Mouse (Mus musculus) liver, embryonic 14.5 days (tissue): ENCODE measurements around the gene Samsn1. TPM values are rescaled to one million over a fixed set of nuclear protein-coding genes. Genes with fewer than 3 reads are reported as not detected.

Experiments
- ATAC-seq: fragments of 200-750 bp; cut with Nextera tagmentation; 2 replicates; pipeline ENCODE4 v1.8.0; 2017; ENCODE audit warnings: moderate number of reproducible peaks, mild to moderate bottlenecking, moderate library complexity; ENCODE audit not compliant: insufficient read depth
- DNase-seq, 3 experiments: peaks; one replicate each; pipeline ENCODE4 v3.0.0-alpha.2; 2012 to 2013; ENCODE audit warnings: low read depth in 3 of 3, low spot score in 3 of 3
- H3K27ac ChIP-seq: fragments of 300-500 bp; sonication (generic); 2 replicates; pipeline ENCODE4 v1.5.1; 2014; ENCODE audit warnings: moderate library complexity, mild to moderate bottlenecking, control low read depth, inconsistent platforms
- H3K27me3 ChIP-seq: fragments of 300-500 bp; sonication (generic); 2 replicates; pipeline ENCODE4 v1.6.1; 2014; ENCODE audit warnings: mild to moderate bottlenecking, low read length, moderate library complexity; ENCODE audit not compliant: control insufficient read depth, insufficient read depth
- H3K36me3 ChIP-seq: fragments of 300-500 bp; sonication (generic); replicated peaks from 2 replicates; pipeline ENCODE4 v1.6.1; 2014; ENCODE audit warnings: low read depth; ENCODE audit not compliant: control insufficient read depth, insufficient read depth
- H3K4me1 ChIP-seq, 2 experiments: fragments of 200-500 bp in 1 of 2; fragments of 300-500 bp in 1 of 2; sonication (generic) in 1 of 2; replicated peaks; 2 replicates each; pipeline ENCODE4 v1.6.1; 2012 to 2014; ENCODE audit warnings: antibody characterized with exemption in 1 of 2, inconsistent platforms in 1 of 2, low read length in 1 of 2; ENCODE audit not compliant: control insufficient read depth in 2 of 2, insufficient read depth in 2 of 2
- H3K4me2 ChIP-seq: fragments of 300-500 bp; sonication (generic); 2 replicates; pipeline ENCODE4 v1.6.1; 2014; ENCODE audit warnings: low read depth, mild to moderate bottlenecking, control low read depth, moderate library complexity
- H3K4me3 ChIP-seq, 2 experiments: fragments of 200-500 bp in 1 of 2; fragments of 300-500 bp in 1 of 2; sonication (generic) in 1 of 2; 2 replicates each; pipeline ENCODE4 v1.5.1; 2012 to 2014; ENCODE audit warnings: low read depth in 2 of 2, low read length in 2 of 2, mild to moderate bottlenecking in 2 of 2, control low read depth in 1 of 2, inconsistent platforms in 1 of 2, moderate library complexity in 1 of 2; ENCODE audit not compliant: insufficient read depth in 1 of 2
- H3K9ac ChIP-seq: fragments of 300-500 bp; sonication (generic); replicated peaks from 2 replicates; pipeline ENCODE4 v1.6.1; 2014; ENCODE audit warnings: mild to moderate bottlenecking, control low read depth, moderate library complexity
- H3K9me3 ChIP-seq: fragments of 300-500 bp; sonication (generic); 2 replicates; pipeline ENCODE4 v1.6.1; 2016; ENCODE audit warnings: low read length, mixed read lengths; ENCODE audit not compliant: control insufficient read depth
- CTCF ChIP-seq: IDR thresholded peaks from 2 replicates; pipeline ENCODE4 v1.5.1; 2016; ENCODE audit warnings: antibody characterized with exemption, low read depth, control low read depth
- EP300 ChIP-seq: IDR thresholded peaks from 2 replicates; pipeline ENCODE4 v1.6.1; 2016; ENCODE audit warnings: antibody characterized with exemption, low read depth
- WGBS: fragments of 180-500 bp; shearing (Covaris S2); extraction: QIAGEN DNeasy Blood & Tissue Kit; methylation state at CpG from one replicate; pipeline ENCODE4 v1.1.7; 2014; ENCODE audit not compliant: insufficient replicate concordance; 5-methylcytosine and 5-hydroxymethylcytosine counted together
- polyA plus RNA-seq, 2 experiments: library from polyadenylated mRNA; depleted of rRNA in 1 of 2; stranded (reverse) in 1 of 2; unstranded in 1 of 2; fragments of >200 nt; fragmentation: Nextera tagmentation in 1 of 2; extraction: Ambion mirVana in 1 of 2; gene quantifications; 2 replicates each; pipeline versions ENCODE4 v1.2.1 to v1.2.3; 2012 to 2014

Gene Samsn1
- polyA plus RNA-seq, 2 experiments, result 7.3 to 11.8 TPM

DNA sequence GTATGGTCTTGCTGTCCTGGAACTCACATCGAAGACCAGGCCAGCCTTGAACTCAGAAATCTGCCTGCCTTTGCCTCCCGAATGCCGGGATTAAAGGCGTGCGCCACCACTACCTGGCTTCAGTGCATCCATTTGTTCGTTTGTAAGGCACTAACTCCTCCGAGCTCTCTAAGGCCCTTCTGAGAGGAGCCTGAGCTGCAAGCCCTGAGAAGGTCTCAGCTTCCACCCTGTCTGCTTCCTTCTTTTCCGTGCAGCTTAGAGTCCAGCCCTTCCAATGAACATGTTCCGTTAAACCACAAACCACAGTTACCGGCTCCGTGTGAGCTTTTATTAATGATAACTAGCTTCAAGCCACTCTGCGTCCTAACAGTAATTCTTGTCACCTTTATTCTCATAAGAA lies 19.8 kb downstream of the Samsn1 start:
- Histone ChIP-seq H3K27ac (no peak overlapping the region), H3K36me3 (no peaks in the 10 kb centered on the region), H3K4me2 (peak overlapping the region; percentile 35; the same call in 1 of the 2 replicates), H3K4me3 (no peak overlapping the region), H3K9me3 (no peaks in the 10 kb centered on the region), H3K4me1 (peaks cover 11 to 23% of the 10 kb centered on the region in 2 experiments; a peak in 3 of 4 replicates), H3K27me3 (no peaks in the 10 kb centered on the region), H3K9ac (no peak overlapping the region)
- 13% methylated on average over 12 of the region's 12 CpGs for WGBS
- DNase-seq (peak; percentile 37 to 51 (median 42)), ATAC-seq (peak; percentile 79)
- TF ChIP-seq EP300 (peak; percentile 82), CTCF (no peak)

GRCm38 (mm10) chr16:76001788-76002187 lies 20.3 kb downstream of the Samsn1 start:
- Histone ChIP-seq H3K27ac (no peak overlapping the region), H3K9ac (no peak overlapping the region), H3K36me3 (no peaks in the 10 kb centered on the region), H3K9me3 (no peaks in the 10 kb centered on the region), H3K4me2 (no peak overlapping the region), H3K4me3 (no peak overlapping the region), H3K4me1 (peaks cover 11 to 23% of the 10 kb centered on the region in 2 experiments; a peak in 3 of 4 replicates), H3K27me3 (no peaks in the 10 kb centered on the region)
- no peak for ATAC-seq
- TF ChIP-seq CTCF, result no peak
- no peak for TF ChIP-seq EP300
- no peak for DNase-seq
- 49% methylated on average over 6 of the region's 6 CpGs for WGBS

GRCm38 (mm10) chr16:76000127-76000526 lies 22.0 kb downstream of the Samsn1 start:
- TF ChIP-seq EP300 (no peak), CTCF (no peak)
- DNase-seq (no peak), ATAC-seq (no peak)
- no peaks in the 10 kb centered on the region for H3K27me3 ChIP-seq
- no peak overlapping the region for H3K4me3 ChIP-seq
- no peak overlapping the region for H3K4me2 ChIP-seq
- no peak overlapping the region for H3K27ac ChIP-seq
- WGBS, result 82% methylated on average over 9 of the region's 9 CpGs
- H3K4me1 ChIP-seq, result peaks cover 11 to 23% of the 10 kb centered on the region in 2 experiments; a peak in 3 of 4 replicates
- no peaks in the 10 kb centered on the region for H3K9me3 ChIP-seq
- no peak overlapping the region for H3K9ac ChIP-seq
- no peaks in the 10 kb centered on the region for H3K36me3 ChIP-seq

- no peaks in the 10 kb centered on the region for H3K9me3 ChIP-seq
- no peak overlapping the region for H3K27ac ChIP-seq
- no peak overlapping the region for H3K9ac ChIP-seq
- no peaks in the 10 kb centered on the region for H3K27me3 ChIP-seq
- DNase-seq, result no peak
- no peak for TF ChIP-seq EP300
- no peak for TF ChIP-seq CTCF
- H3K4me2 ChIP-seq, result no peak overlapping the region
- no peaks in the 10 kb centered on the region; a peak in 1 of 4 replicates for H3K4me1 ChIP-seq
- ATAC-seq, result no peak
- no peak overlapping the region for H3K4me3 ChIP-seq
- 32% methylated on average over 1 of the region's 1 CpGs for WGBS
- no peaks in the 10 kb centered on the region for H3K36me3 ChIP-seq
These were observed 31.9 kb downstream of the Samsn1 start for GRCm38 (mm10) chr16:75990173-75990572.

GRCm38 (mm10) chr16:75983831-75984230 lies 38.2 kb downstream of the Samsn1 start:
- H3K9me3 ChIP-seq, result no peaks in the 10 kb centered on the region

More at GRCm38 (mm10) chr16:75983831-75984230, 38.2 kb downstream of the Samsn1 start:
- Histone ChIP-seq H3K4me2 (no peak overlapping the region), H3K36me3 (no peaks in the 10 kb centered on the region), H3K27me3 (no peaks in the 10 kb centered on the region), H3K4me3 (no peak overlapping the region), H3K9ac (no peak overlapping the region), H3K27ac (no peak overlapping the region), H3K4me1 (peaks cover 0 to 5% of the 10 kb centered on the region in 2 experiments; a peak in 1 of 4 replicates)
- ATAC-seq (no peak), DNase-seq (no peak)
- 33% methylated on average over 1 of the region's 1 CpGs for WGBS
- TF ChIP-seq EP300 (no peak), CTCF (no peak)
